Mouse (Mus musculus) MEL (cell line): ENCODE measurements around the gene Grtp1. TPM values are rescaled to one million over a fixed set of nuclear protein-coding genes. Genes with fewer than 3 reads are reported as not detected.

Source experiments
- DNase-seq: peaks from one replicate; pipeline ENCODE4 v3.0.0; 2011; ENCODE audit warnings: low read depth, low spot score
- H3K27ac ChIP-seq: 2 replicates; pipeline ENCODE4 v1.5.1; 2012; ENCODE audit warnings: low read depth, mild to moderate bottlenecking, control low read depth, low read length, moderate library complexity; ENCODE audit not compliant: control insufficient read depth
- H3K27me3 ChIP-seq, 2 experiments: fragments of 150-350 bp in 1 of 2; sonication (generic) in 1 of 2; 2 replicates each; pipeline ENCODE4 v1.6.1; 2012; ENCODE audit warnings: low read length in 2 of 2, mild to moderate bottlenecking in 2 of 2, improper control_type of control experiment in 1 of 2, moderate library complexity in 1 of 2; ENCODE audit not compliant: insufficient read depth in 2 of 2, control insufficient read depth in 1 of 2
- H3K36me3 ChIP-seq, 2 experiments: 2 replicates each; pipeline ENCODE4 v1.6.1; 2012 to 2014; ENCODE audit warnings: low read length in 2 of 2, improper control_type of control experiment in 1 of 2, inconsistent platforms in 1 of 2, mild to moderate bottlenecking in 1 of 2; ENCODE audit not compliant: insufficient read depth in 2 of 2, control insufficient read depth in 1 of 2
- H3K4me1 ChIP-seq, 2 experiments: fragments of 150-350 bp in 1 of 2; sonication (generic) in 1 of 2; 2 replicates each; pipeline ENCODE4 v1.6.1; 2012; ENCODE audit warnings: low read length in 2 of 2, improper control_type of control experiment in 1 of 2, mild to moderate bottlenecking in 1 of 2; ENCODE audit not compliant: insufficient read depth in 2 of 2, control insufficient read depth in 1 of 2
- H3K4me3 ChIP-seq, 2 experiments: fragments of 150-350 bp in 1 of 2; sonication (generic) in 1 of 2; 2 replicates each; pipeline ENCODE4 v1.5.1; 2012; ENCODE audit warnings: low read depth in 2 of 2, low read length in 2 of 2, mild to moderate bottlenecking in 2 of 2, moderate library complexity in 2 of 2, control low read depth in 1 of 2, improper control_type of control experiment in 1 of 2; ENCODE audit not compliant: control insufficient read depth in 1 of 2, insufficient read depth in 1 of 2
- H3K79me2 ChIP-seq: 2 replicates; pipeline ENCODE4 v1.6.1; 2012; ENCODE audit warnings: mild to moderate bottlenecking, low read length, moderate library complexity; ENCODE audit not compliant: control insufficient read depth, poor library complexity, insufficient read depth
- H3K9ac ChIP-seq: 2 replicates; pipeline ENCODE4 v1.6.1; 2012; ENCODE audit warnings: low read depth, mild to moderate bottlenecking, control low read depth, low read length, moderate library complexity; ENCODE audit not compliant: control insufficient read depth, poor library complexity, severe bottlenecking
- H3K9me3 ChIP-seq: fragments of 150-350 bp; sonication (generic); replicated peaks from 2 replicates; pipeline ENCODE4 v1.6.1; 2012; ENCODE audit warnings: mild to moderate bottlenecking, low read length, improper control_type of control experiment, moderate library complexity; ENCODE audit not compliant: insufficient read depth
- BHLHE40 ChIP-seq: IDR thresholded peaks from 2 replicates; pipeline ENCODE4 v1.6.1; 2012; ENCODE audit warnings: low read depth, mild to moderate bottlenecking, inconsistent platforms, low read length, improper control_type of control experiment, borderline replicate concordance
- CHD1 ChIP-seq: IDR thresholded peaks from 2 replicates; pipeline ENCODE4 v1.6.1; 2012; ENCODE audit warnings: low read depth, mild to moderate bottlenecking, inconsistent platforms, low read length, improper control_type of control experiment
- CHD2 ChIP-seq: IDR thresholded peaks from 2 replicates; pipeline ENCODE4 v1.6.1; 2011; ENCODE audit warnings: low read length, improper control_type of control experiment
- CTCF ChIP-seq, 3 experiments: IDR thresholded peaks in 2 of 3; conservative IDR thresholded peaks in 1 of 3; 2 replicates each; pipeline ENCODE4 v1.5.1; 2011 to 2012; ENCODE audit warnings: low read length in 3 of 3, low read depth in 2 of 3, mild to moderate bottlenecking in 2 of 3, improper control_type of control experiment in 1 of 3, inconsistent platforms in 1 of 3, mixed read lengths in 1 of 3, moderate library complexity in 1 of 3; ENCODE audit not compliant: control insufficient read depth in 1 of 3, insufficient read depth in 1 of 3, poor library complexity in 1 of 3, severe bottlenecking in 1 of 3
- EP300 ChIP-seq, 2 experiments: IDR thresholded peaks; 2 replicates each; pipeline ENCODE4 v1.6.1; 2011; ENCODE audit warnings: improper control_type of control experiment in 2 of 2, low read length in 2 of 2, low read depth in 1 of 2, mild to moderate bottlenecking in 1 of 2
- GATA1 ChIP-seq: IDR thresholded peaks from 2 replicates; pipeline ENCODE4 v1.6.1; 2011; ENCODE audit warnings: low read depth, low read length, improper control_type of control experiment
- JUND ChIP-seq: IDR thresholded peaks from 2 replicates; pipeline ENCODE4 v1.6.1; 2011; ENCODE audit warnings: low read depth, mild to moderate bottlenecking, improper control_type of control experiment, low read length
- MAX ChIP-seq: IDR thresholded peaks from 2 replicates; pipeline ENCODE4 v1.6.1; 2011; ENCODE audit warnings: low read length, improper control_type of control experiment
- MEF2A ChIP-seq: IDR thresholded peaks from 2 replicates; pipeline ENCODE4 v1.6.1; 2014; ENCODE audit warnings: low read depth, mild to moderate bottlenecking, inconsistent platforms, low read length, improper control_type of control experiment; ENCODE audit not compliant: poor library complexity, insufficient replicate concordance, severe bottlenecking; ENCODE audit errors: extremely low read depth
- MYB ChIP-seq: IDR thresholded peaks from 2 replicates; pipeline ENCODE4 v1.6.1; 2011; ENCODE audit warnings: mild to moderate bottlenecking, low read depth, low read length, improper control_type of control experiment
- NELFE ChIP-seq: IDR thresholded peaks from 2 replicates; pipeline ENCODE4 v1.6.1; 2011; ENCODE audit warnings: low read depth, low read length, improper control_type of control experiment
- NRF1 ChIP-seq: IDR thresholded peaks from 2 replicates; pipeline ENCODE4 v1.6.1; 2014; ENCODE audit warnings: low read depth, mild to moderate bottlenecking, inconsistent platforms, low read length, improper control_type of control experiment, moderate library complexity; ENCODE audit not compliant: poor library complexity, insufficient read depth, severe bottlenecking
- POLR2A ChIP-seq, 2 experiments: IDR thresholded peaks; 2 replicates each; pipeline ENCODE4 v1.6.1; 2011 to 2012; ENCODE audit warnings: low read length in 2 of 2, mild to moderate bottlenecking in 2 of 2, control low read depth in 1 of 2, improper control_type of control experiment in 1 of 2, low read depth in 1 of 2, moderate library complexity in 1 of 2; ENCODE audit not compliant: control insufficient read depth in 1 of 2, insufficient read depth in 1 of 2, poor library complexity in 1 of 2
- RAD21 ChIP-seq: IDR thresholded peaks from 2 replicates; pipeline ENCODE4 v1.6.1; 2011; ENCODE audit warnings: mild to moderate bottlenecking, low read depth, low read length, improper control_type of control experiment
- RCOR1 ChIP-seq: IDR thresholded peaks from 2 replicates; pipeline ENCODE4 v1.6.1; 2012; ENCODE audit warnings: low read depth, mild to moderate bottlenecking, inconsistent platforms, low read length, improper control_type of control experiment
- SIN3A ChIP-seq: IDR thresholded peaks from 2 replicates; pipeline ENCODE4 v1.6.1; 2012; ENCODE audit warnings: low read length, improper control_type of control experiment, inconsistent platforms
- SMC3 ChIP-seq: IDR thresholded peaks from 2 replicates; pipeline ENCODE4 v1.6.1; 2011; ENCODE audit warnings: low read depth, low read length, improper control_type of control experiment
- TAL1 ChIP-seq: IDR thresholded peaks from 2 replicates; pipeline ENCODE4 v1.6.1; 2012; ENCODE audit warnings: mild to moderate bottlenecking, inconsistent platforms, low read length, moderate library complexity, mixed read lengths
- TBP ChIP-seq: IDR thresholded peaks from 2 replicates; pipeline ENCODE4 v1.8.0; 2011; ENCODE audit warnings: low read depth, low read length, improper control_type of control experiment
- TCF12 ChIP-seq: IDR thresholded peaks from 2 replicates; pipeline ENCODE4 v1.6.1; 2014; ENCODE audit warnings: low read depth, mild to moderate bottlenecking, inconsistent platforms, low read length, improper control_type of control experiment, moderate library complexity
- USF1 ChIP-seq: IDR thresholded peaks from 2 replicates; pipeline ENCODE4 v1.6.1; 2014; ENCODE audit warnings: low read depth, mild to moderate bottlenecking, inconsistent platforms, low read length, improper control_type of control experiment, moderate library complexity
- ZC3H11A ChIP-seq: IDR thresholded peaks from 2 replicates; pipeline ENCODE4 v1.6.1; 2012; ENCODE audit warnings: low read depth, mild to moderate bottlenecking, inconsistent platforms, low read length, improper control_type of control experiment
- ZNF384 ChIP-seq: IDR thresholded peaks from 2 replicates; pipeline ENCODE4 v1.6.1; 2012; ENCODE audit warnings: low read depth, mild to moderate bottlenecking, inconsistent platforms, low read length, improper control_type of control experiment
- polyA plus RNA-seq, 2 experiments: library from polyadenylated mRNA; stranded (reverse) in 1 of 2; unstranded in 1 of 2; fragments of >175 nt in 1 of 2; fragments of >200 nt in 1 of 2; gene quantifications; 2 replicates each; pipeline versions ENCODE4 v1.2.1 to v1.2.4; 2012; ENCODE audit warnings: low replicate concordance in 2 of 2, low read depth in 1 of 2; ENCODE audit not compliant: insufficient read length in 2 of 2, insufficient read depth in 1 of 2, missing spikeins in 1 of 2
- total RNA-seq: library from RNA; depleted of rRNA; stranded (reverse); fragments of 300-350 nt; gene quantifications from 2 replicates; pipeline ENCODE4 v1.2.3, GENCODE M21; 2012

Gene Grtp1
- total and polyA plus RNA-seq, 3 experiments: 11.9 to 15.1 TPM; not detected in 1

DNA sequence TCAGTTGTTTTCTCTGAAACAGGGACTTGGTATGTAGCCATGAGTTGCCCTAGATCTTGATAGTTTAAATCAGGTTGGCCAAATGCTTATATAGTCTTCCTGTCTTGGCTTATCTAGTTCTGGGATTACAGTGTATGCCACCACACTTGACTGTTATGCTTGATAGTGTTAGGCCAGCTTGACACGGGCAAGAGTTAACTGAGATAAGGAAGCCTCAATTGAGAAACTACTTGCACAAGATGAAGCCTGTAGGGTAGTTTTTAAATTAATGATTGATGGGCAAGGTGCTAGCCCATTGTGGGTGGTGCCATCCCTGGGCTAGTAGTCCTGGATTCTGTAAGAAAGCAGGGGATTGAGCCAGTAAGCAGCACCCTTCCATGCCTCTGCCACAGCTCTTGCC is 36.9 kb downstream of the Grtp1 start (continued):
- TF ChIP-seq ZC3H11A: no peak
- TF ChIP-seq CTCF (IDR thresholded peaks at IDR 0.05 in 2 of 3, conservative IDR thresholded peaks at IDR 0.05 in 1 of 3; ENCODE audit: control insufficient read depth in 1 of 3, insufficient read depth in 1 of 3, low read depth in 2 of 3, low read length in 3 of 3, poor library complexity in 1 of 3, severe bottlenecking in 1 of 3): no peak
- peak; percentile 96 for TF ChIP-seq TCF12
- TF ChIP-seq JUND: no peak
- peak; percentile 81 for TF ChIP-seq BHLHE40
- TF ChIP-seq USF1: peak; percentile 25; the same call in 1 of the 2 replicates
- TF ChIP-seq CHD1: no peak
- TF ChIP-seq GATA1: peak; percentile 96
- TF ChIP-seq MYB: 0 out of 2 replicates have a peak, but pooled peaks have one; percentile 35

DNA sequence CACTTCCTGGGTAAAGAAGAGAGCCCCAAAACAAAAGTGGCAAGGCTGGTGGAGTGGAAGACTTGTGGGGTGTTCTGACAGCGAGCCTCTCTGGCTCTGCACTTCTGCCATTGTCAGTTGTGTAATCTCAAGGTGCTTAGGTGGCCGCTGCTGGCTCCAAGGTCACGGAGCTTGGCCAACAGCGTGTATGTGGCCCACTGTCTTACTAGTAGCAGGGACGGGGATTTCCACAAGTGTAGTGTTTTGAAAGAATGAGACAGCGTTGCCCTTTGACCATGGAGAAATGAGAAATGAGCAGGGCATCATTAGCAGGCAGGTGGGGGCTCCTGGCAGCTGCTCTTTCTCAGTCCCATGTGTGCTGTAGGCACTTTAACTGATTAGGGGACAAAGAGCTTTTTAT is 38.3 kb downstream of the Grtp1 start:
- peaks cover 17 to 26% of the 10 kb centered on the region in 2 experiments for H3K4me1 ChIP-seq

DNA sequence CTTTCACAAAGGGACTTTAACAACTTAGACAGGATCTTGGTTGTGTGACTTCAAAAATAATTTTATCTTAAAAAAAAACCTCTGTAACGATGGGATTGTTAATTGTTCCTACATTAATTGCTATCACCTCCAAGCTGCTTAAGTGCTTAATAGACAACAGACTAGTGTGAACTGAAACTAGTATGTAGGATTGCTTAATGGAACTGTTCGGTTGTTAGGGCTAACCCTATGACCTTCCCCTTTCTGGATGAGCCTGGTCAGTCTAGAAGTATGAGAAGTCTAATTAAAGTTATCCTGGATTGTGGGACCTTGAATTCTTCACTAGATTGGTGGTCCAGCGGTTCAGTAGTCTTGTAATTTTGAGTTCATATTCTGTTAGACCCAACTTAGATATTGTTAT is 39.7 kb downstream of the Grtp1 start:
- H3K27ac ChIP-seq: no peak overlapping the region
- DNase-seq: no peak
- H3K9ac ChIP-seq: peak overlapping the region; percentile 93
- TF ChIP-seq TAL1 (no peak), MAX (no peak)
- H3K79me2 ChIP-seq: peaks cover 58% of the 10 kb centered on the region
- H3K36me3 ChIP-seq: peaks cover 7 to 36% of the 10 kb centered on the region in 2 experiments
- no peaks in the 10 kb centered on the region for H3K27me3 ChIP-seq
- no peaks in the 10 kb centered on the region for H3K9me3 ChIP-seq
- H3K4me3 ChIP-seq: peak overlapping the region; percentile 76 to 92
- H3K4me1 ChIP-seq: peaks cover 17 to 26% of the 10 kb centered on the region in 2 experiments

More for the DNA sequence above, 38.3 kb downstream of the Grtp1 start:
- Histone ChIP-seq H3K9ac (no peak overlapping the region), H3K36me3 (peaks cover 18 to 36% of the 10 kb centered on the region in 2 experiments), H3K79me2 (peaks cover 62% of the 10 kb centered on the region), H3K4me3 (no peak overlapping the region), H3K27me3 (no peaks in the 10 kb centered on the region), H3K9me3 (no peaks in the 10 kb centered on the region), H3K27ac (no peak overlapping the region)
- TF ChIP-seq MYB (no peak), MEF2A (no peak), EP300 (IDR thresholded peaks at IDR 0.05; ENCODE audit: low read depth in 1 of 2, low read length in 2 of 2) (no peak), RCOR1 (no peak), RAD21 (no peak), SMC3 (no peak), BHLHE40 (no peak), MAX (no peak), NELFE (no peak), NRF1 (no peak), SIN3A (no peak), TBP (no peak), ZNF384 (no peak), POLR2A (IDR thresholded peaks at IDR 0.05; ENCODE audit: control insufficient read depth in 1 of 2, insufficient read depth in 1 of 2, low read depth in 1 of 2, low read length in 2 of 2, poor library complexity in 1 of 2) (no peak), CHD2 (no peak)
- no peak for DNase-seq
